Mouse (Mus musculus): ENCODE data around the gene Trpv4.

GRCm38 (mm10) chr5:114679841-114680591 lies 21.8 kb upstream of the Trpv4 start:
- TF ChIP-seq GATA1 (IDR thresholded peaks at IDR 0.05; ENCODE audit: low read length): no peak
- TF ChIP-seq TAL1 (IDR thresholded peaks at IDR 0.05; ENCODE audit: low read length): no peak
